8 mouse cellular contexts compared by ENCODE assay signal in the genomic region with DNA sequence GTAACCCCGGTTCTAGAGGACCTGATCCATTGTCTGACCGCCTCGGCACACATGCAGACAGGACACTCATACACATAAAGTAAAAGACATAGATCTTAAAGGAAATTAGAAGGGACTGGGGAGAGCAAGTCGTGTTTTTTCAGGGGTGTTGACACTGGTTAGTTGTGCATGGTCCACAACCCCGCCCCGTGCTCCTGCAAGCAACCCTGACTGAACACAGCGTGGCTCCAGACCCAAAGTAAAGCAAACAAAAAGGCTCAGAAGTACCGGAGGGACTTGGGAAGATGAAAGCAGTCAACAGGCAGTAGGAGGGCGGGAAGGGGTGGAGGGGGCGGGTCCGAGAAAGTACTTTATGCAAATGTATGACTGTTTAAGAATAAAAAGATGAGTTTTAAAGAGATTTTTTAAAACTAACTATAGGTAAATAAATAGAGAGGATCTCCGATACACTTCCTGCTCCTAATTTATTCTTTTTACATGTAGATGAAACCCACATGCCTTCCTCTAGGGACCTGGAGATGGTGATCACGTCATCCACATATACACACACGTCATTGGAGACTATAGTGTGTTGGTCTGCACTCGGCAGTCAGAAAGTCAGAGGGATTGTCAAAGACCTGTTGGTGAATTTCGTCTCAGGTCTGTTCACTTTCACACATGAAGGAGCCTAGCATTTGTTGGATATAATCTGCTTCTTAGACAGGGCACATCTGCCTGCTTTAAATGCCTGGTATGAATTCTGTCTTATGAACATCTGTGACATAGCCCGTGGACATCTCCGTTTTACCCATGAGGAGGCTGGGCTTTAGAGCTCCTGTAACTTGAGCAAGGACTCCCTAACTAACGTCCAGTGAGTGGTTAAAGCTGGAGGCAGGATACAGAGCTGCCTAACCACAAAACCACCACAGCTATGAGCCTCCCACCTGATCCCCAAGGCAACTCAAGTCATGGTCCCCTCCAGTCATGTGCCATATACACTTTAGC. TPM values are rescaled to one million over a fixed set of nuclear protein-coding genes. Genes with fewer than 3 reads are reported as not detected.
DNase-seq lines count a peak whose midpoint lies in the region; ATAC-seq and TF ChIP-seq lines count a peak whose summit lies in the region.

No protein-coding gene starts in this region.

- H3K9me3 ChIP-seq in embryonic facial prominence, embryonic 12.5 days = no peaks in the 10 kb centered on the region
- no peaks in the 10 kb centered on the region for H3K9me3 ChIP-seq in hindbrain, embryonic 16.5 days (ENCODE audit: control insufficient read depth, low read length)
- H3K9me3 ChIP-seq in lung, embryonic 15.5 days = no peaks in the 10 kb centered on the region

- peaks cover 5% of the 10 kb centered on the region; the same call in 1 of the 2 replicates for H3K4me1 ChIP-seq in kidney, adult 2 months (ENCODE audit: control insufficient read depth, insufficient read depth, low read length)
- H3K4me1 ChIP-seq in embryonic facial prominence, embryonic 12.5 days = peaks cover 12% of the 10 kb centered on the region; the same call in 1 of the 2 replicates
- no peaks in the 10 kb centered on the region for H3K4me1 ChIP-seq in hindbrain, embryonic 16.5 days (ENCODE audit: control insufficient read depth, insufficient read depth, low read depth, low read length)
- H3K4me1 ChIP-seq in lung, embryonic 15.5 days = peaks cover 10% of the 10 kb centered on the region
- H3K4me1 ChIP-seq in olfactory bulb, adult 2 months (ENCODE audit: control insufficient read depth, insufficient read depth, low read length) = peaks cover 4% of the 10 kb centered on the region; the same call in 1 of the 2 replicates

- H3K36me3 ChIP-seq in kidney, adult 2 months (ENCODE audit: control insufficient read depth, insufficient read depth, low read length) = no peaks in the 10 kb centered on the region
- H3K36me3 ChIP-seq in embryonic facial prominence, embryonic 12.5 days = no peaks in the 10 kb centered on the region
- no peaks in the 10 kb centered on the region for H3K36me3 ChIP-seq in hindbrain, embryonic 16.5 days (ENCODE audit: control insufficient read depth, insufficient read depth, low read length)
- H3K36me3 ChIP-seq in lung, embryonic 15.5 days = no peaks in the 10 kb centered on the region

- ATAC-seq in embryonic facial prominence, embryonic 12.5 days (ENCODE audit: insufficient number of reproducible peaks, insufficient read depth, low FRiP score, low TSS enrichment) = 0 out of 2 replicates have a peak, but pooled peaks have one; percentile 24
- no peak for ATAC-seq in hindbrain, embryonic 16.5 days
- ATAC-seq in lung, embryonic 15.5 days (ENCODE audit: borderline replicate concordance, extremely low read depth, low FRiP score, low TSS enrichment) = no peak

- H3K27ac ChIP-seq in kidney, adult 2 months (ENCODE audit: insufficient read depth, low read depth, low read length) = peak overlapping the region; percentile 87
- H3K27ac ChIP-seq in embryonic facial prominence, embryonic 12.5 days = 0 out of 2 replicates have a peak overlapping the region, but pooled peaks have one; percentile 17
- no peak overlapping the region for H3K27ac ChIP-seq in hindbrain, embryonic 16.5 days (ENCODE audit: low read depth, low read length)
- H3K27ac ChIP-seq in lung, embryonic 15.5 days = peak overlapping the region; percentile 51
- peak overlapping the region; percentile 82 for H3K27ac ChIP-seq in olfactory bulb, adult 2 months (ENCODE audit: insufficient read depth, low read depth, low read length)

- WGBS in kidney, adult 2 months = 40% methylated on average over 19 of the region's 19 CpGs
- WGBS in embryonic facial prominence, embryonic 12.5 days = 37% methylated on average over 19 of the region's 19 CpGs
- WGBS in hindbrain, embryonic 16.5 days = 25% methylated on average over 19 of the region's 19 CpGs
- WGBS in lung, embryonic 15.5 days = 29% methylated on average over 19 of the region's 19 CpGs
- 44% methylated on average over 19 of the region's 19 CpGs for WGBS in olfactory bulb, adult 2 months

- H3K27me3 ChIP-seq in kidney, adult 2 months (replicated peaks; ENCODE audit: control insufficient read depth, insufficient read depth, low read length) = no peaks in the 10 kb centered on the region
- no peaks in the 10 kb centered on the region for H3K27me3 ChIP-seq in embryonic facial prominence, embryonic 12.5 days
- no peaks in the 10 kb centered on the region for H3K27me3 ChIP-seq in hindbrain, embryonic 16.5 days (replicated peaks; ENCODE audit: control insufficient read depth, insufficient read depth, low read length)
- no peaks in the 10 kb centered on the region for H3K27me3 ChIP-seq in lung, embryonic 15.5 days

- H3K4me2 ChIP-seq in embryonic facial prominence, embryonic 12.5 days (replicated peaks) = peak overlapping the region; percentile 19
- H3K4me2 ChIP-seq in hindbrain, embryonic 16.5 days (ENCODE audit: low read length) = peak overlapping the region; percentile 29
- H3K4me2 ChIP-seq in lung, embryonic 15.5 days = peak overlapping the region; percentile 49

- peak; percentile 30 for DNase-seq in kidney, adult 2 months
- no peak for DNase-seq in kidney, adult 11 months
- DNase-seq in cerebellum, postnatal 36 days = no peak
- no peak for DNase-seq in ovary, adult 18-20 months (ENCODE audit: low spot score)

- no peak for TF ChIP-seq POLR2A in kidney, adult 2 months (IDR thresholded peaks at IDR 0.05; ENCODE audit: low read depth, low read length)
- no peak for TF ChIP-seq POLR2A in olfactory bulb, adult 2 months (IDR thresholded peaks at IDR 0.05; ENCODE audit: insufficient read depth, low read depth, low read length)

- no peak overlapping the region for H3K9ac ChIP-seq in embryonic facial prominence, embryonic 12.5 days
- H3K9ac ChIP-seq in hindbrain, embryonic 16.5 days (ENCODE audit: low read depth, low read length) = no peak overlapping the region
- H3K9ac ChIP-seq in lung, embryonic 15.5 days = no peak overlapping the region

- peak overlapping the region; percentile 27 for H3K4me3 ChIP-seq in kidney, adult 2 months (ENCODE audit: insufficient read depth, low read depth, low read length)
- no peak overlapping the region for H3K4me3 ChIP-seq in embryonic facial prominence, embryonic 12.5 days
- H3K4me3 ChIP-seq in hindbrain, embryonic 16.5 days (ENCODE audit: low read length) = no peak overlapping the region
- H3K4me3 ChIP-seq in lung, embryonic 15.5 days = peak overlapping the region; percentile 23
- peak overlapping the region; percentile 10; the same call in 1 of the 2 replicates for H3K4me3 ChIP-seq in olfactory bulb, adult 2 months (ENCODE audit: insufficient read depth, low read depth, low read length)

- no peak for TF ChIP-seq CTCF in kidney, adult 2 months (conservative IDR thresholded peaks at IDR 0.05; ENCODE audit: insufficient read depth, insufficient read length, low read depth, low read length)
- no peak for TF ChIP-seq CTCF in olfactory bulb, adult 2 months (IDR thresholded peaks at IDR 0.05; ENCODE audit: insufficient read depth, low read depth, low read length)

RNA-seq across cellular contexts. Expression of gene Aqp11, which starts 11.4 kb away (rescaled TPM):
- 62.0 and 65.9 TPM in 2 replicates for polyA plus RNA-seq in kidney, adult 2 months (2012; rRNA removed)
- 5.0 and 6.6 TPM in 2 replicates for polyA plus RNA-seq in embryonic facial prominence, embryonic 12.5 days (2016; fragmentation: Nextera tagmentation; extraction: Ambion mirVana)
- 23.2 and 24.5 TPM in 2 replicates for polyA plus RNA-seq in hindbrain, embryonic 16.5 days (2015; fragmentation: Nextera tagmentation; extraction: Ambion mirVana)
- 4.4 and 6.7 TPM in 2 replicates for polyA plus RNA-seq in lung, embryonic 15.5 days (2015; fragmentation: Nextera tagmentation; extraction: Ambion mirVana)
- polyA plus RNA-seq in olfactory bulb, adult 2 months (2012; ENCODE audit: insufficient read depth, insufficient read length, low replicate concordance, missing spikeins) = not detected in 2 replicates

RNA-seq across cellular contexts. Expression of gene Pak1, which starts 38.8 kb away (rescaled TPM):
- polyA plus RNA-seq in kidney, adult 2 months (2012; rRNA removed) = 25.1 and 30.3 TPM in 2 replicates
- polyA plus RNA-seq in embryonic facial prominence, embryonic 12.5 days (2016; fragmentation: Nextera tagmentation; extraction: Ambion mirVana) = 36.9 and 38.1 TPM in 2 replicates
- 131 and 138 TPM in 2 replicates for polyA plus RNA-seq in hindbrain, embryonic 16.5 days (2015; fragmentation: Nextera tagmentation; extraction: Ambion mirVana)
- polyA plus RNA-seq in lung, embryonic 15.5 days (2015; fragmentation: Nextera tagmentation; extraction: Ambion mirVana) = 15.3 and 16.2 TPM in 2 replicates
- polyA plus RNA-seq in olfactory bulb, adult 2 months (2012; ENCODE audit: insufficient read depth, insufficient read length, low replicate concordance, missing spikeins) = 99.5 and 211 TPM in 2 replicates

RNA-seq across cellular contexts. Expression of gene Clns1a, which starts 53.1 kb away (rescaled TPM):
- 23.5 and 28.7 TPM in 2 replicates for polyA plus RNA-seq in kidney, adult 2 months (2012; rRNA removed)
- polyA plus RNA-seq in embryonic facial prominence, embryonic 12.5 days (2016; fragmentation: Nextera tagmentation; extraction: Ambion mirVana) = 222 and 225 TPM in 2 replicates
- polyA plus RNA-seq in hindbrain, embryonic 16.5 days (2015; fragmentation: Nextera tagmentation; extraction: Ambion mirVana) = 184 TPM in 2 replicates
- 181 and 191 TPM in 2 replicates for polyA plus RNA-seq in lung, embryonic 15.5 days (2015; fragmentation: Nextera tagmentation; extraction: Ambion mirVana)
- polyA plus RNA-seq in olfactory bulb, adult 2 months (2012; ENCODE audit: insufficient read depth, insufficient read length, low replicate concordance, missing spikeins) = not detected in 2 replicates

Comparison
In these comparisons a context has a peak if more than half of its experiments do, and no peak if none do; other contexts are left out.
1. H3K4me3 ChIP-seq: peak in kidney, adult 2 months (single experiment), lung, embryonic 15.5 days (single experiment) and olfactory bulb, adult 2 months (single experiment); none in embryonic facial prominence, embryonic 12.5 days (single experiment) and hindbrain, embryonic 16.5 days (single experiment).
2. Peak in every context shown above with its lines, with median percentiles within 50 percentile points of each other: H3K4me2 ChIP-seq.